Mouse (Mus musculus): Measurements from ENCODE around the gene Txndc2.

DNA sequence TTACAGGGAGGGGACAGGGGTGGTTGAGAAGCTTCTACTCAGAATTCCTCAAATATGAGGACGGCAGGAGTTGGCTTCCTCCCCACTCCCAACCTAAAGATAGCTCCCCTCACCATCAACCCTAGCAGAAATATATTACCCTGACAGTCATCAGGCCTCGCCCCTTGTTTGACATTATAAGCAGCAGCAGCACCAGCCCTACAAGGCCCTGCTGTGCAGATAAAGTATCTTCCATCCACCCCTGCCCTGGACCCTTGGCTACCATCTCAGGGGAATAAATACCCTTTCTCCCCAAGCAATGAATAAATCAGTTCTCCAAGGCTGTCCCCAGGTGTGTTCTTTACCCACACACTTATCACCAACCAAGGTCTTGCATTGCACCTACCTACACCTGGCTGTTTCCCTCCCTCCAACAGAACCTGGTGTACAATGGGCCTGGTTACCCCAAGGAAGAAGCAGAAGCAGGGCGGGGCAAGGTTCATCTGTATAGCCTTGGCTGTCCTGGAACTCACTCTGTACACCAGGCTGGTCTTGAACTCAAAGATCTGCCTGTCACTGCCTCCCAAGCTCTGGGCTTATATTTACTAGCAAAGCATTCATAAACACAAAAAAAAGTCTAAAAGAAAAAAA, 44.0 kb downstream of the Txndc2 start:
- TF ChIP-seq POLR2A (IDR thresholded peaks at IDR 0.05; ENCODE audit: low read depth, low read length): no peak
- no peak for TF ChIP-seq CTCF (IDR thresholded peaks at IDR 0.05; ENCODE audit: borderline replicate concordance, insufficient read depth, low read length)
